Mouse (Mus musculus) embryonic facial prominence, embryonic 11.5 days (tissue): ENCODE measurements around the gene Scnm1. TPM values are rescaled to one million over a fixed set of nuclear protein-coding genes. Genes with fewer than 3 reads are reported as not detected.
A peak's percentile ranks its signal among the peaks of the same experiment; 100 is the strongest.

Source experiments
- ATAC-seq: fragments of 200-750 bp; cut with Nextera tagmentation; replicated peaks from 2 replicates; pipeline ENCODE4 v1.8.0; 2017; ENCODE audit warnings: low read depth; ENCODE audit not compliant: insufficient number of reproducible peaks, low FRiP score, low TSS enrichment
- DNase-seq: peaks from one replicate; pipeline ENCODE4 v3.0.0-alpha.2; 2015; ENCODE audit warnings: low spot score
- H3K27ac ChIP-seq: fragments of 300-500 bp; sonication (generic); replicated peaks from 2 replicates; pipeline ENCODE4 v1.5.1; 2014; ENCODE audit warnings: mild to moderate bottlenecking, low read depth, low read length, control low read depth
- H3K27me3 ChIP-seq: fragments of 300-500 bp; sonication (generic); 2 replicates; pipeline ENCODE4 v1.6.1; 2014; ENCODE audit warnings: mild to moderate bottlenecking, low read length, moderate library complexity, mixed read lengths; ENCODE audit not compliant: control insufficient read depth, insufficient read depth
- H3K36me3 ChIP-seq: fragments of 300-500 bp; sonication (generic); replicated peaks from 2 replicates; pipeline ENCODE4 v1.6.1; 2014; ENCODE audit warnings: low read depth, mild to moderate bottlenecking, low read length, moderate library complexity, mixed read lengths; ENCODE audit not compliant: control insufficient read depth, insufficient read depth
- H3K4me1 ChIP-seq: fragments of 300-500 bp; sonication (generic); 2 replicates; pipeline ENCODE4 v1.6.1; 2014; ENCODE audit warnings: low read length, mixed read lengths; ENCODE audit not compliant: control insufficient read depth, insufficient read depth
- H3K4me2 ChIP-seq: fragments of 300-500 bp; sonication (generic); 2 replicates; pipeline ENCODE4 v1.6.1; 2014; ENCODE audit warnings: low read depth, mild to moderate bottlenecking, control low read depth, low read length, moderate library complexity
- H3K4me3 ChIP-seq: fragments of 300-500 bp; sonication (generic); 2 replicates; pipeline ENCODE4 v1.5.1; 2014; ENCODE audit warnings: low read depth, low read length, control low read depth
- H3K9ac ChIP-seq: fragments of 300-500 bp; sonication (generic); replicated peaks from 2 replicates; pipeline ENCODE4 v1.6.1; 2014; ENCODE audit warnings: mild to moderate bottlenecking, control low read depth, low read length
- H3K9me3 ChIP-seq: fragments of 300-500 bp; sonication (generic); replicated peaks from 2 replicates; pipeline ENCODE4 v1.6.1; 2016; ENCODE audit warnings: mild to moderate bottlenecking, low read length, inconsistent platforms, mixed read lengths; ENCODE audit not compliant: control insufficient read depth
- WGBS: fragments of 180-500 bp; shearing (Covaris S2); extraction: QIAGEN DNeasy Blood & Tissue Kit; methylation state at CpG from one replicate; pipeline ENCODE4 v1.1.7; 2014; 5-methylcytosine and 5-hydroxymethylcytosine counted together
- polyA plus RNA-seq: library from polyadenylated mRNA; unstranded; fragments of >200 nt; fragmentation: Nextera tagmentation; extraction: Ambion mirVana; gene quantifications from 2 replicates; pipeline ENCODE4 v1.2.1, GENCODE M21; 2014

The Scnm1 gene
- polyA plus RNA-seq, 1 experiment from 2014 or later, result 71.8 TPM

GRCm38 (mm10) chr3:95172526-95173255 is 38.9 kb upstream of the Scnm1 start:
- ATAC-seq (no peak), DNase-seq (peak; percentile 4)
- H3K36me3 ChIP-seq, result peaks cover 10% of the 10 kb centered on the region
- H3K4me1 ChIP-seq, result peaks cover 9% of the 10 kb centered on the region
- no peaks in the 10 kb centered on the region for H3K9me3 ChIP-seq
- peaks cover 41% of the 10 kb centered on the region for H3K27me3 ChIP-seq
- no peak overlapping the region; the same call in 1 of the 2 replicates for H3K9ac ChIP-seq
- H3K27ac ChIP-seq, result no peak overlapping the region
- H3K4me3 ChIP-seq, result peak overlapping the region; percentile 6; the same call in 1 of the 2 replicates
- peak overlapping the region; percentile 46 for H3K4me2 ChIP-seq
- 14% methylated on average over 55 of the region's 84 CpGs for WGBS

GRCm38 (mm10) chr3:95171105-95171504 is 37.3 kb upstream of the Scnm1 start:
- Histone ChIP-seq H3K4me1 (peaks cover 9% of the 10 kb centered on the region), H3K27me3 (peaks cover 41% of the 10 kb centered on the region), H3K4me2 (no peak overlapping the region), H3K27ac (no peak overlapping the region), H3K4me3 (no peak overlapping the region), H3K9ac (no peak overlapping the region), H3K9me3 (no peaks in the 10 kb centered on the region), H3K36me3 (peaks cover 12% of the 10 kb centered on the region)
- DNase-seq (no peak), ATAC-seq (no peak)
- WGBS, result 84% methylated on average over 6 of the region's 6 CpGs

GRCm38 (mm10) chr3:95169996-95170395 is 36.2 kb upstream of the Scnm1 start:
- Histone ChIP-seq H3K27ac (no peak overlapping the region), H3K9me3 (no peaks in the 10 kb centered on the region), H3K4me2 (no peak overlapping the region), H3K9ac (no peak overlapping the region), H3K4me3 (no peak overlapping the region), H3K27me3 (peaks cover 41% of the 10 kb centered on the region), H3K4me1 (peaks cover 9% of the 10 kb centered on the region), H3K36me3 (peaks cover 12% of the 10 kb centered on the region)
- WGBS, result 90% methylated on average over 10 of the region's 10 CpGs
- DNase-seq (no peak), ATAC-seq (no peak)

- H3K4me3 ChIP-seq, result no peak overlapping the region
- H3K4me2 ChIP-seq, result no peak overlapping the region
- H3K4me1 ChIP-seq, result no peaks in the 10 kb centered on the region
- no peak for ATAC-seq
- no peak overlapping the region for H3K27ac ChIP-seq
- no peak overlapping the region for H3K9ac ChIP-seq
- 88% methylated on average over 5 of the region's 5 CpGs for WGBS
- H3K36me3 ChIP-seq, result peaks cover 5% of the 10 kb centered on the region
- DNase-seq, result no peak
- no peaks in the 10 kb centered on the region for H3K9me3 ChIP-seq
- no peaks in the 10 kb centered on the region for H3K27me3 ChIP-seq
Observed at GRCm38 (mm10) chr3:95164840-95165239, 31.0 kb upstream of the Scnm1 start.

GRCm38 (mm10) chr3:95164256-95164550 is 30.4 kb upstream of the Scnm1 start:
- DNase-seq (no peak), ATAC-seq (no peak)
- WGBS, result 63% methylated on average over 5 of the region's 5 CpGs
- peaks cover 3% of the 10 kb centered on the region for H3K36me3 ChIP-seq
- H3K9ac ChIP-seq, result no peak overlapping the region
- H3K27ac ChIP-seq, result no peak overlapping the region
- H3K27me3 ChIP-seq, result no peaks in the 10 kb centered on the region
- H3K4me2 ChIP-seq, result no peak overlapping the region
- H3K4me1 ChIP-seq, result no peaks in the 10 kb centered on the region
- H3K9me3 ChIP-seq, result no peaks in the 10 kb centered on the region
- H3K4me3 ChIP-seq, result no peak overlapping the region

- ATAC-seq, result no peak
- H3K4me2 ChIP-seq, result no peak overlapping the region
- WGBS, result 61% methylated on average over 11 of the region's 11 CpGs
- no peaks in the 10 kb centered on the region for H3K4me1 ChIP-seq
- H3K36me3 ChIP-seq, result peaks cover 3% of the 10 kb centered on the region
- no peaks in the 10 kb centered on the region for H3K9me3 ChIP-seq
- no peak overlapping the region for H3K27ac ChIP-seq
- no peak overlapping the region for H3K4me3 ChIP-seq
- peak overlapping the region; percentile 6; the same call in 1 of the 2 replicates for H3K9ac ChIP-seq
- no peaks in the 10 kb centered on the region; the same call in 1 of the 2 replicates for H3K27me3 ChIP-seq
- DNase-seq, result no peak
Observed at GRCm38 (mm10) chr3:95163419-95164255, 29.8 kb upstream of the Scnm1 start.

GRCm38 (mm10) chr3:95162345-95162628 is 28.5 kb upstream of the Scnm1 start:
- Histone ChIP-seq H3K9ac (no peak overlapping the region), H3K4me1 (no peaks in the 10 kb centered on the region), H3K36me3 (peaks cover 3% of the 10 kb centered on the region), H3K9me3 (no peaks in the 10 kb centered on the region), H3K27me3 (no peaks in the 10 kb centered on the region; the same call in 1 of the 2 replicates), H3K4me2 (peak overlapping the region; percentile 85; the same call in 1 of the 2 replicates), H3K4me3 (0 out of 2 replicates have a peak overlapping the region, but pooled peaks have one; percentile 1), H3K27ac (no peak overlapping the region)
- WGBS, result 59% methylated on average over 2 of the region's 2 CpGs
- ATAC-seq, result no peak
- no peak for DNase-seq
